Mouse (Mus musculus) embryonic facial prominence, embryonic 10.5 days (tissue): Measurements from ENCODE around the gene Prkar2b. TPM values are rescaled to one million over a fixed set of nuclear protein-coding genes. Genes with fewer than 3 reads are reported as not detected.

Source experiments
- DNase-seq: peaks from one replicate; pipeline ENCODE4 v3.0.0-alpha.2; 2017; ENCODE audit warnings: low spot score
- H3K27ac ChIP-seq: fragments of 300-500 bp; sonication (generic); replicated peaks from 2 replicates; pipeline ENCODE4 v1.5.1; 2016; ENCODE audit warnings: mild to moderate bottlenecking
- H3K27me3 ChIP-seq: fragments of 300-500 bp; sonication (generic); replicated peaks from 2 replicates; pipeline ENCODE4 v1.6.1; 2016; ENCODE audit warnings: low read depth, mild to moderate bottlenecking; ENCODE audit not compliant: poor library complexity, severe bottlenecking
- H3K36me3 ChIP-seq: fragments of 300-500 bp; sonication (generic); replicated peaks from 2 replicates; pipeline ENCODE4 v1.6.1; 2016; ENCODE audit warnings: mild to moderate bottlenecking, moderate library complexity
- H3K4me1 ChIP-seq: fragments of 300-500 bp; sonication (generic); 2 replicates; pipeline ENCODE4 v1.6.1; 2016
- H3K4me3 ChIP-seq: fragments of 300-500 bp; sonication (generic); 2 replicates; pipeline ENCODE4 v1.5.1; 2016; ENCODE audit warnings: mild to moderate bottlenecking, moderate library complexity
- H3K9me3 ChIP-seq: fragments of 300-500 bp; sonication (generic); 2 replicates; pipeline ENCODE4 v1.6.1; 2016; ENCODE audit warnings: mild to moderate bottlenecking
- WGBS: fragments of 180-500 bp; shearing (Covaris S2); methylation state at CpG from one replicate; pipeline ENCODE4 v1.1.7; 2016; 5-methylcytosine and 5-hydroxymethylcytosine counted together
- polyA plus RNA-seq: library from polyadenylated mRNA; unstranded; fragments of >200 nt; fragmentation: Nextera tagmentation; extraction: Ambion mirVana; gene quantifications from 2 replicates; pipeline ENCODE4 v1.2.1, GENCODE M21; 2016

Prkar2b gene
- polyA plus RNA-seq, 1 experiment from 2014 or later = 37.9 TPM

- 86% methylated on average over 3 of the region's 3 CpGs for WGBS
- Histone ChIP-seq H3K9me3 (no peaks in the 10 kb centered on the region), H3K4me3 (no peak overlapping the region), H3K27me3 (no peaks in the 10 kb centered on the region), H3K4me1 (no peaks in the 10 kb centered on the region), H3K36me3 (peaks cover 53% of the 10 kb centered on the region), H3K27ac (no peak overlapping the region)
- no peak for DNase-seq
Observed at GRCm38 (mm10) chr12:31924135-31924534, 137.0 kb downstream of the Prkar2b start.

- H3K4me1 ChIP-seq = no peaks in the 10 kb centered on the region
- no peaks in the 10 kb centered on the region for H3K9me3 ChIP-seq
- peaks cover 20% of the 10 kb centered on the region for H3K36me3 ChIP-seq
- no peak overlapping the region for H3K4me3 ChIP-seq
- 87% methylated on average over 18 of the region's 18 CpGs for WGBS
- H3K27me3 ChIP-seq = no peaks in the 10 kb centered on the region
- DNase-seq = no peak
- H3K27ac ChIP-seq = no peak overlapping the region
Observed at GRCm38 (mm10) chr12:31920464-31921405, 140.4 kb downstream of the Prkar2b start.

GRCm38 (mm10) chr12:31917245-31917644 is 143.9 kb downstream of the Prkar2b start:
- WGBS = 87% methylated on average over 5 of the region's 5 CpGs
- H3K27ac ChIP-seq = no peak overlapping the region
- no peaks in the 10 kb centered on the region for H3K27me3 ChIP-seq
- DNase-seq = no peak
- H3K4me1 ChIP-seq = peaks cover 6% of the 10 kb centered on the region; the same call in 1 of the 2 replicates
- no peaks in the 10 kb centered on the region for H3K9me3 ChIP-seq
- no peak overlapping the region for H3K4me3 ChIP-seq
- peaks cover 4% of the 10 kb centered on the region for H3K36me3 ChIP-seq

- Histone ChIP-seq H3K9me3 (no peaks in the 10 kb centered on the region), H3K4me3 (no peak overlapping the region), H3K27me3 (no peaks in the 10 kb centered on the region), H3K36me3 (peaks cover 4% of the 10 kb centered on the region), H3K4me1 (peaks cover 6% of the 10 kb centered on the region; the same call in 1 of the 2 replicates), H3K27ac (no peak overlapping the region)
- DNase-seq = no peak
- 95% methylated on average over 5 of the region's 5 CpGs for WGBS
Observed at GRCm38 (mm10) chr12:31916691-31917090, 144.4 kb downstream of the Prkar2b start.

- Histone ChIP-seq H3K4me3 (no peak overlapping the region), H3K4me1 (peaks cover 6% of the 10 kb centered on the region; the same call in 1 of the 2 replicates), H3K9me3 (no peaks in the 10 kb centered on the region), H3K27ac (no peak overlapping the region), H3K36me3 (no peaks in the 10 kb centered on the region), H3K27me3 (no peaks in the 10 kb centered on the region)
- DNase-seq = no peak
- 76% methylated on average over 4 of the region's 4 CpGs for WGBS
Observed at GRCm38 (mm10) chr12:31913614-31914013, 147.5 kb downstream of the Prkar2b start.

GRCm38 (mm10) chr12:31912966-31913551 is 148.0 kb downstream of the Prkar2b start:
- H3K4me3 ChIP-seq = no peak overlapping the region
- H3K27ac ChIP-seq = no peak overlapping the region
- DNase-seq = no peak
- 85% methylated on average over 6 of the region's 6 CpGs for WGBS
- peaks cover 6% of the 10 kb centered on the region; the same call in 1 of the 2 replicates for H3K4me1 ChIP-seq
- H3K36me3 ChIP-seq = no peaks in the 10 kb centered on the region
- H3K27me3 ChIP-seq = no peaks in the 10 kb centered on the region
- no peaks in the 10 kb centered on the region for H3K9me3 ChIP-seq

Other genes starting within 250 kb of the Prkar2b start
- 92.9 and 103 TPM in 2 replicates for gene Hbp1, start 110.8 kb downstream of the Prkar2b start, polyA plus RNA-seq
- 0.99 and 1.0 TPM in 2 replicates for gene Pik3cg, start 147.4 kb upstream of the Prkar2b start, polyA plus RNA-seq